Mouse (Mus musculus): Measurements from ENCODE around the gene Gm27027. TPM values are rescaled to one million over a fixed set of nuclear protein-coding genes. Genes with fewer than 3 reads are reported as not detected.

The Gm27027 gene
- polyA plus RNA-seq, 1 experiment from 2014 or later, result not detected

DNA sequence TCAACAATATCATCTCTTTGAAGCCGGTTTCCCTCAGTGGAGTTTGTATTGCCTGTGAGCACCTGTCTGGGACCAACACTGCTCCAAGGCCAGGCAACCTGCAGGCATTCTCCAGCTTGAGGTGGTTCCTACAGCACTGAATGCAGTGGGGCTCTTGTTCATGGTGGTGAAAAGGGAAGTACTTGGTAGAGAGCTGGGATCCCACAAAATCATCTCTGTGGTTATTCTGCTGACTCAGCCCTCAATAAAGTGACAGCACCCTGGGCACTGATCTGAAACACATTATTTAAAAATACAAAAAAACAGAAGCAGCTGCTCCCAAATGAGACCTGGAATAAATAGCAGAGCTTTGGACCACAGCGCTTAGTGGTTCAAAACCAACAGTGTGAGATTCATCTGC lies 7.7 kb downstream of the Gm27027 start:
- Histone ChIP-seq H3K27ac (ENCODE audit: low read depth, low read length) (no peak overlapping the region), H3K4me1 (replicated peaks; ENCODE audit: control insufficient read depth, insufficient read depth, low read length) (peaks cover 6% of the 10 kb centered on the region; the same call in 1 of the 2 replicates), H3K9ac (ENCODE audit: low read length) (no peak overlapping the region), H3K27me3 (ENCODE audit: control insufficient read depth, insufficient read depth, low read length) (no peaks in the 10 kb centered on the region), H3K36me3 (ENCODE audit: control insufficient read depth, insufficient read depth, low read length) (no peaks in the 10 kb centered on the region; the same call in 1 of the 2 replicates), H3K4me2 (ENCODE audit: low read depth, low read length, severe bottlenecking) (no peak overlapping the region), H3K4me3 (ENCODE audit: low read depth, low read length) (no peak overlapping the region), H3K9me3 (ENCODE audit: control insufficient read depth, low read length) (no peaks in the 10 kb centered on the region)
- ATAC-seq (replicated peaks; ENCODE audit: low FRiP score) (no peak), DNase-seq (ENCODE audit: low spot score) (no peak)
- 95% methylated on average over 2 of the region's 2 CpGs for WGBS

GRCm38 (mm10) chr2:93982457-93983235 lies 13.5 kb downstream of the Gm27027 start:
- 90% methylated on average over 4 of the region's 4 CpGs for WGBS
- H3K9me3 ChIP-seq (ENCODE audit: control insufficient read depth, low read length), result no peaks in the 10 kb centered on the region

GRCm38 (mm10) chr2:93979249-93980120 lies 16.7 kb downstream of the Gm27027 start:
- WGBS, result 92% methylated on average over 7 of the region's 7 CpGs
- H3K27me3 ChIP-seq (ENCODE audit: control insufficient read depth, insufficient read depth, low read length), result no peaks in the 10 kb centered on the region
- no peak overlapping the region for H3K9ac ChIP-seq (ENCODE audit: low read length)
- no peak for DNase-seq (ENCODE audit: low spot score)
- no peaks in the 10 kb centered on the region for H3K9me3 ChIP-seq (ENCODE audit: control insufficient read depth, low read length)
- no peak overlapping the region for H3K27ac ChIP-seq (ENCODE audit: low read depth, low read length)
- no peak overlapping the region for H3K4me2 ChIP-seq (ENCODE audit: low read depth, low read length, severe bottlenecking)
- H3K4me3 ChIP-seq (ENCODE audit: low read depth, low read length), result no peak overlapping the region
- ATAC-seq (replicated peaks; ENCODE audit: low FRiP score), result no peak
- no peaks in the 10 kb centered on the region; the same call in 1 of the 2 replicates for H3K36me3 ChIP-seq (ENCODE audit: control insufficient read depth, insufficient read depth, low read length)
- peaks cover 12% of the 10 kb centered on the region; the same call in 1 of the 2 replicates for H3K4me1 ChIP-seq (replicated peaks; ENCODE audit: control insufficient read depth, insufficient read depth, low read length)

More at GRCm38 (mm10) chr2:93982457-93983235, 13.5 kb downstream of the Gm27027 start:
- H3K27me3 ChIP-seq (ENCODE audit: control insufficient read depth, insufficient read depth, low read length), result no peaks in the 10 kb centered on the region
- ATAC-seq (replicated peaks; ENCODE audit: low FRiP score) (no peak), DNase-seq (ENCODE audit: low spot score) (no peak)
- H3K4me2 ChIP-seq (ENCODE audit: low read depth, low read length, severe bottlenecking), result no peak overlapping the region
- no peaks in the 10 kb centered on the region for H3K4me1 ChIP-seq (replicated peaks; ENCODE audit: control insufficient read depth, insufficient read depth, low read length)
- H3K27ac ChIP-seq (ENCODE audit: low read depth, low read length), result no peak overlapping the region
- H3K9ac ChIP-seq (ENCODE audit: low read length), result no peak overlapping the region
- no peaks in the 10 kb centered on the region; the same call in 1 of the 2 replicates for H3K36me3 ChIP-seq (ENCODE audit: control insufficient read depth, insufficient read depth, low read length)
- H3K4me3 ChIP-seq (ENCODE audit: low read depth, low read length), result no peak overlapping the region

DNA sequence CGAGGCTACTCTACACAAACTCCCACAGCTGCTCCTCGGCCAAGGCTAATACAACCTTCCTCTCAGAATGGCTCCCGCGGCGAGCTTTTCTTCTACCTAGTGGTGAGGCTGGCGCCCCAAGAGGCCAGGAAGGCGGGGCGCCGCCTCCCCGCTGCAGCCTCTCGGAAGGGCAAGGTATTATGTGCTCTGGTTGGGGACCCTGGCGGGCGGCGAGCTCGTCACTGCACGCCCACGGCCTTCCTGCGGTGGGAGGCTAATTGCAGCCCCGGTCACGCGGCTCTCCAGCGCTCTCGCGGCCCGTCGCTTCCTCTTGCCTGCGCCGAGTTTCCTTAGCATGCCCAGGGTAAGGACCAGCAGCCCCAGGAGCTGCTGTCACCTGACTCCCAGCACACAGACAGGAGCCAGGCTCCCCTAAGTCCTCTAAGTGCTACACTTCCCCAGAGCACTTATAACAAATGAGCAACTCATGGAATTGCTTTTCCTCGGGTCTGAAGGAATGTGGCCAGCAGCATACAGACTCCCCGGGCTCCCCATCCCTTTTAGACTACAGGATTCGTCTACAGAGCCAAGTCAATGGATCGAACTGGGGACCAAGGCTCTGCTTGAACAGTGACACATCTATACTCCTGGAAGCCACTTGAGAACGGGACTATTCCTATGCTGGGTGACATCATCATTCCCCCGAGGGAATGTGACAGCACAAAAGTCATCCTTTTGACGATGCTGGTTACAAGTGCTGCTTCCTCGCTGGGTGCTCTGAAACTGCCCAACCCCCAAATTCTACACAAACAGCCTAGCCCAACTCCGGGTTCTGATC lies 19.5 kb downstream of the Gm27027 start:
- no peaks in the 10 kb centered on the region; the same call in 1 of the 2 replicates for H3K36me3 ChIP-seq (ENCODE audit: control insufficient read depth, insufficient read depth, low read length)
- ATAC-seq (replicated peaks; ENCODE audit: low FRiP score), result peak; percentile 77
- no peaks in the 10 kb centered on the region for H3K27me3 ChIP-seq (ENCODE audit: control insufficient read depth, insufficient read depth, low read length)
- H3K9ac ChIP-seq (ENCODE audit: low read length), result peak overlapping the region; percentile 71
- peak overlapping the region; percentile 84 for H3K4me2 ChIP-seq (ENCODE audit: low read depth, low read length, severe bottlenecking)
- 2% methylated on average over 37 of the region's 37 CpGs for WGBS
- no peaks in the 10 kb centered on the region for H3K9me3 ChIP-seq (ENCODE audit: control insufficient read depth, low read length)
- H3K4me1 ChIP-seq (replicated peaks; ENCODE audit: control insufficient read depth, insufficient read depth, low read length), result peaks cover 12% of the 10 kb centered on the region; the same call in 1 of the 2 replicates
- no peak overlapping the region for H3K27ac ChIP-seq (ENCODE audit: low read depth, low read length)
- peak; percentile 81 for DNase-seq (ENCODE audit: low spot score)
- H3K4me3 ChIP-seq (ENCODE audit: low read depth, low read length), result peak overlapping the region; percentile 31; the same call in 1 of the 2 replicates

DNA sequence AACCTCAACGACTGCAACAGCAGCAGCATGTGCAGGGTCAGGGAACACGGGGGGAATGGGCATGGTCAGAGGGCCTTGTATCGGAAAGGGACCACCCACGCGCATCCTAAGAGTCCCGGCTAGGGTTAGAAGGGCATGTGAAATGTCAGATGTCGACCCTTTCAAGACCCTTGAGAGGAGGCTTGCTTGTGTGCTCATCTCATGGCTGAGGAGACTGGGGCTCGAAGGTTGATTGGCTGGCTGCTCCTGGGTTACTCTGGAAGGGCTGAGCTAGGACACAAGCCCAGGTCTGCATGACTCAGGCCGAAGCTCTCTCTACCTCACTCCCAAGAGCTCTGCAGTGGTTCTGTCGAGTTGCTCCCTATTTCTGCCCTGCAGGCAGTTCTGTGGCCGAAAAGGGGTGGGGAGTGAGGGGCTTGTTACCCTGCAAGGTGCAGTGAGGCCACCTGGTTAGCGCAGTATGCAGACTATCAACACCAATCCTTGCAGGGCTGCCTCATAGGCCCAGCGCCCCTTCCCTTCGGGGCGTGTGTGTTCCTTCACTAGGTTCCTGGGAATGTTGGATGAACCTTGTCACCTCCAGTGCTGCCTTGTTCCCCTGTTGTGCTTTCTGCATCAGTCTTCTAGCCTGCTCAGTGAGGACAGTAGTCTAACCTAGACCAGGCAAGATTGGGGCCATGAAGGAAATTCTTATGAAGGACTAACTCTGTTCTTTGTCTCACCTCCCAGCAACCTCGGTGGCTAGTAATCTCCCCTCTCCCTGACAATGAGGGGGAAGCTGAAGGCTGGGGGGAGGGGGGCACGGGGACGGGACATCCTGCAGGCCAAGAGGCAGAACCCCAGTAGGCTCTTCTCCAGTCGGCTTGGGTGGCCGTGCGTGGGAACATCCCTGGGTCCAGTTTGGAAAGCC lies 20.4 kb downstream of the Gm27027 start:
- H3K9ac ChIP-seq (ENCODE audit: low read length), result peak overlapping the region; percentile 71
- DNase-seq (ENCODE audit: low spot score), result peak; percentile 60
- peaks cover 12% of the 10 kb centered on the region; the same call in 1 of the 2 replicates for H3K4me1 ChIP-seq (replicated peaks; ENCODE audit: control insufficient read depth, insufficient read depth, low read length)
- WGBS, result 19% methylated on average over 21 of the region's 21 CpGs
- H3K4me3 ChIP-seq (ENCODE audit: low read depth, low read length), result peak overlapping the region; percentile 31; the same call in 1 of the 2 replicates
- H3K27me3 ChIP-seq (ENCODE audit: control insufficient read depth, insufficient read depth, low read length), result no peaks in the 10 kb centered on the region
- H3K4me2 ChIP-seq (ENCODE audit: low read depth, low read length, severe bottlenecking), result peak overlapping the region; percentile 84
- no peaks in the 10 kb centered on the region; the same call in 1 of the 2 replicates for H3K36me3 ChIP-seq (ENCODE audit: control insufficient read depth, insufficient read depth, low read length)
- peak; percentile 40 for ATAC-seq (replicated peaks; ENCODE audit: low FRiP score)
- no peak overlapping the region for H3K27ac ChIP-seq (ENCODE audit: low read depth, low read length)
- H3K9me3 ChIP-seq (ENCODE audit: control insufficient read depth, low read length), result no peaks in the 10 kb centered on the region

GRCm38 (mm10) chr2:93975041-93975440 lies 21.1 kb downstream of the Gm27027 start:
- no peak for ATAC-seq (replicated peaks; ENCODE audit: low FRiP score)
- Histone ChIP-seq H3K36me3 (ENCODE audit: control insufficient read depth, insufficient read depth, low read length) (no peaks in the 10 kb centered on the region; the same call in 1 of the 2 replicates), H3K27ac (ENCODE audit: low read depth, low read length) (no peak overlapping the region), H3K9me3 (ENCODE audit: control insufficient read depth, low read length) (no peaks in the 10 kb centered on the region), H3K4me1 (replicated peaks; ENCODE audit: control insufficient read depth, insufficient read depth, low read length) (peaks cover 12% of the 10 kb centered on the region; the same call in 1 of the 2 replicates), H3K9ac (ENCODE audit: low read length) (no peak overlapping the region), H3K27me3 (ENCODE audit: control insufficient read depth, insufficient read depth, low read length) (no peaks in the 10 kb centered on the region), H3K4me2 (ENCODE audit: low read depth, low read length, severe bottlenecking) (no peak overlapping the region), H3K4me3 (ENCODE audit: low read depth, low read length) (no peak overlapping the region)
- WGBS, result 38% methylated on average over 7 of the region's 7 CpGs
- DNase-seq (ENCODE audit: low spot score), result no peak

- Histone ChIP-seq H3K9me3 (ENCODE audit: control insufficient read depth, low read length) (no peaks in the 10 kb centered on the region), H3K9ac (ENCODE audit: low read length) (no peak overlapping the region), H3K4me3 (ENCODE audit: low read depth, low read length) (no peak overlapping the region), H3K27me3 (ENCODE audit: control insufficient read depth, insufficient read depth, low read length) (no peaks in the 10 kb centered on the region), H3K27ac (ENCODE audit: low read depth, low read length) (no peak overlapping the region), H3K4me1 (replicated peaks; ENCODE audit: control insufficient read depth, insufficient read depth, low read length) (peaks cover 7% of the 10 kb centered on the region; the same call in 1 of the 2 replicates), H3K4me2 (ENCODE audit: low read depth, low read length, severe bottlenecking) (no peak overlapping the region), H3K36me3 (ENCODE audit: control insufficient read depth, insufficient read depth, low read length) (no peaks in the 10 kb centered on the region)
- DNase-seq (ENCODE audit: low spot score) (no peak), ATAC-seq (replicated peaks; ENCODE audit: low FRiP score) (no peak)
- WGBS, result 82% methylated on average over 3 of the region's 3 CpGs
These were observed 24.5 kb downstream of the Gm27027 start for GRCm38 (mm10) chr2:93971647-93972046.

Data from forebrain, embryonic 11.5 days (tissue).